Mouse (Mus musculus) forebrain, embryonic 15.5 days (tissue): ENCODE results near the gene Gm13694. TPM values are rescaled to one million over a fixed set of nuclear protein-coding genes. Genes with fewer than 3 reads are reported as not detected.
"Not testable (repeated sequence)": the region's sequence is repeated elsewhere in the genome, so short reads cannot be mapped to it uniquely, and the experiment has no call there.

Experiments used
- ATAC-seq: fragments of 200-750 bp; cut with Nextera tagmentation; replicated peaks from 2 replicates; pipeline ENCODE4 v1.8.0; 2017; ENCODE audit warnings: mild to moderate bottlenecking, moderate TSS enrichment, moderate library complexity
- H3K27ac ChIP-seq: fragments of 300-500 bp; sonication (generic); replicated peaks from 2 replicates; pipeline ENCODE4 v1.5.1; 2015; ENCODE audit warnings: mild to moderate bottlenecking, inconsistent platforms
- H3K27me3 ChIP-seq: fragments of 300-500 bp; sonication (generic); 2 replicates; pipeline ENCODE4 v1.6.1; 2015; ENCODE audit warnings: inconsistent platforms
- H3K36me3 ChIP-seq: fragments of 300-500 bp; sonication (generic); 2 replicates; pipeline ENCODE4 v1.6.1; 2015; ENCODE audit warnings: mild to moderate bottlenecking, inconsistent platforms
- H3K4me1 ChIP-seq: fragments of 300-500 bp; sonication (generic); 2 replicates; pipeline ENCODE4 v1.6.1; 2015; ENCODE audit warnings: inconsistent platforms
- H3K4me2 ChIP-seq: fragments of 300-500 bp; sonication (generic); replicated peaks from 2 replicates; pipeline ENCODE4 v1.6.1; 2015; ENCODE audit warnings: mild to moderate bottlenecking, inconsistent platforms
- H3K4me3 ChIP-seq: fragments of 300-500 bp; sonication (generic); 2 replicates; pipeline ENCODE4 v1.5.1; 2015; ENCODE audit warnings: mild to moderate bottlenecking, inconsistent platforms
- H3K9ac ChIP-seq: fragments of 300-500 bp; sonication (generic); replicated peaks from 2 replicates; pipeline ENCODE4 v1.6.1; 2015; ENCODE audit warnings: mild to moderate bottlenecking, inconsistent platforms
- H3K9me3 ChIP-seq: fragments of 300-500 bp; sonication (generic); 2 replicates; pipeline ENCODE4 v1.6.1; 2016; ENCODE audit warnings: inconsistent platforms
- WGBS: fragments of 180-500 bp; shearing (Covaris S2); methylation state at CpG from one replicate; pipeline ENCODE4 v1.1.7; 2015; ENCODE audit warnings: mixed read lengths; 5-methylcytosine and 5-hydroxymethylcytosine counted together
- polyA plus RNA-seq: library from polyadenylated mRNA; unstranded; fragments of >200 nt; fragmentation: Nextera tagmentation; extraction: Ambion mirVana; gene quantifications from 2 replicates; pipeline ENCODE4 v1.2.1, GENCODE M21; 2015

Gm13694 gene
- polyA plus RNA-seq, 1 experiment from 2014 or later: not detected

- H3K9ac ChIP-seq, ATAC-seq, H3K4me1 ChIP-seq, H3K9me3 ChIP-seq, H3K4me2 ChIP-seq, H3K27me3 ChIP-seq, H3K4me3 ChIP-seq, H3K27ac ChIP-seq, H3K36me3 ChIP-seq: not testable (repeated sequence)
- WGBS: 93% methylated on average over 3 of the region's 3 CpGs
Measured at GRCm38 (mm10) chr2:83994526-83994925, 15.8 kb downstream of the Gm13694 start.

DNA sequence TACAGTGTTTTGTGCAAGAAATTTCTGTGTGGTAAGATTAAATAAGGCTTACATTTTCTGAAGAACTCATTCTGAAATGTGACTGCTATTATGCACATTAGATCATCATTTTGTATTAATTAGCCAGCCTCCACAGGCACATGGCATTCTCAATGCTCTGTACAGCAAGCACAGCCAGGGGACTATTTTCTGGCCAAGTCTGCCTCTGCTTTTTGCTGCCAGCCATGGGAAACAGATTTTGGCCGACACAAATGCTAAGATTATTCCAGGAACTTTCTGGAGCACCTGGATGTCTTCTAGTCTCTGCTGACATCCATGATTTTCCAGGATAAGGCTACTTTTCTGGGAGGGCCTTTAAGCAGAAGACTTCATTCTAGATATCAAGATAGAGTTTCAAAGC lies 30.2 kb downstream of the Gm13694 start:
- no peak overlapping the region for H3K27ac ChIP-seq
- no peak overlapping the region for H3K4me2 ChIP-seq
- WGBS: 25% methylated on average over 1 of the region's 1 CpGs
- no peak overlapping the region for H3K4me3 ChIP-seq
- H3K36me3 ChIP-seq: no peaks in the 10 kb centered on the region
- peaks cover 7% of the 10 kb centered on the region; the same call in 1 of the 2 replicates for H3K4me1 ChIP-seq
- H3K27me3 ChIP-seq: no peaks in the 10 kb centered on the region
- peak; percentile 75; the same call in 1 of the 2 replicates for ATAC-seq
- no peaks in the 10 kb centered on the region for H3K9me3 ChIP-seq
- no peak overlapping the region for H3K9ac ChIP-seq

- H3K4me2 ChIP-seq: no peak overlapping the region
- WGBS: 86% methylated on average over 3 of the region's 3 CpGs
Measured at GRCm38 (mm10) chr2:84009818-84010217, 31.1 kb downstream of the Gm13694 start.

GRCm38 (mm10) chr2:84014572-84014971 lies 35.8 kb downstream of the Gm13694 start:
- no peak overlapping the region for H3K27ac ChIP-seq
- H3K36me3 ChIP-seq: no peaks in the 10 kb centered on the region
- ATAC-seq: no peak
- H3K4me3 ChIP-seq: no peak overlapping the region
- no peaks in the 10 kb centered on the region for H3K4me1 ChIP-seq
- 79% methylated on average over 6 of the region's 6 CpGs for WGBS
- no peaks in the 10 kb centered on the region for H3K9me3 ChIP-seq
- no peak overlapping the region for H3K9ac ChIP-seq
- H3K4me2 ChIP-seq: no peak overlapping the region
- no peaks in the 10 kb centered on the region for H3K27me3 ChIP-seq

More at GRCm38 (mm10) chr2:84009818-84010217, 31.1 kb downstream of the Gm13694 start:
- Histone ChIP-seq H3K36me3 (no peaks in the 10 kb centered on the region), H3K27ac (no peak overlapping the region), H3K9me3 (no peaks in the 10 kb centered on the region), H3K9ac (no peak overlapping the region), H3K4me3 (no peak overlapping the region), H3K4me1 (peaks cover 7% of the 10 kb centered on the region; the same call in 1 of the 2 replicates), H3K27me3 (no peaks in the 10 kb centered on the region)
- no peak for ATAC-seq

GRCm38 (mm10) chr2:84016291-84016690 lies 37.6 kb downstream of the Gm13694 start:
- not testable (repeated sequence) for H3K4me3 ChIP-seq, H3K4me2 ChIP-seq, H3K9ac ChIP-seq, H3K4me1 ChIP-seq, H3K36me3 ChIP-seq, ATAC-seq, H3K27ac ChIP-seq, H3K27me3 ChIP-seq, H3K9me3 ChIP-seq
- WGBS: 82% methylated on average over 5 of the region's 5 CpGs

- no peaks in the 10 kb centered on the region for H3K27me3 ChIP-seq
- 80% methylated on average over 3 of the region's 3 CpGs for WGBS
- no peak overlapping the region for H3K4me3 ChIP-seq
- H3K9ac ChIP-seq: no peak overlapping the region
- no peaks in the 10 kb centered on the region for H3K36me3 ChIP-seq
- ATAC-seq: no peak
- no peak overlapping the region for H3K4me2 ChIP-seq
- no peaks in the 10 kb centered on the region for H3K9me3 ChIP-seq
- no peak overlapping the region for H3K27ac ChIP-seq
- no peaks in the 10 kb centered on the region for H3K4me1 ChIP-seq
Measured at GRCm38 (mm10) chr2:84018330-84018729, 39.6 kb downstream of the Gm13694 start.

- H3K27ac ChIP-seq: no peak overlapping the region
- no peak overlapping the region for H3K4me3 ChIP-seq
- 81% methylated on average over 8 of the region's 8 CpGs for WGBS
- no peaks in the 10 kb centered on the region for H3K36me3 ChIP-seq
- no peaks in the 10 kb centered on the region for H3K4me1 ChIP-seq
- no peak overlapping the region for H3K4me2 ChIP-seq
- no peaks in the 10 kb centered on the region for H3K9me3 ChIP-seq
- H3K27me3 ChIP-seq: no peaks in the 10 kb centered on the region
- ATAC-seq: no peak
- H3K9ac ChIP-seq: no peak overlapping the region
Measured at GRCm38 (mm10) chr2:84019519-84020305, 41.0 kb downstream of the Gm13694 start.

DNA sequence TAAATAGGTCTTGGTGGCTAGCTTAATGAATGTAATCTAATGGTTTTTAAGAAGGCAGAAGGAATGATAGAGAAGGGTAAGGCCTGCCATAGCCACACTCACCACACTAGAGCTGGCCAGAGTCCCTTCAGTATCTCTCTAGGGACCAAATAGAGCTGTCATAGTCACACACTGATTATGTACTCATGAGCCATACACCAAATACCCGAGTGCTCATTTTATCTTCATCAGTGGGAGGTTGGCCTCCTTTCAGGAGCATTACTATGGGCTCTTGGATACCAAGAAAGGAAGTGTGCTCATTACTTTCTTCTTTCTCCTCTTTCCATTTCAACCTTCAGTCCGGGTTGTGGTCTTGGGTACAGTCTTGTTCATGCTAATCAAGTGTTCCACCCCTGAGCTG lies 43.2 kb downstream of the Gm13694 start:
- no peaks in the 10 kb centered on the region for H3K36me3 ChIP-seq
- no peaks in the 10 kb centered on the region for H3K27me3 ChIP-seq
- no peak overlapping the region for H3K4me3 ChIP-seq
- no peak overlapping the region for H3K4me2 ChIP-seq
- H3K9ac ChIP-seq: no peak overlapping the region
- peaks cover 4% of the 10 kb centered on the region; the same call in 1 of the 2 replicates for H3K4me1 ChIP-seq
- no peak for ATAC-seq
- no peak overlapping the region for H3K27ac ChIP-seq
- 86% methylated on average over 2 of the region's 2 CpGs for WGBS
- H3K9me3 ChIP-seq: no peaks in the 10 kb centered on the region

GRCm38 (mm10) chr2:84022905-84023304 lies 44.2 kb downstream of the Gm13694 start:
- no peak overlapping the region for H3K4me2 ChIP-seq
- peaks cover 4% of the 10 kb centered on the region; the same call in 1 of the 2 replicates for H3K4me1 ChIP-seq
- no peaks in the 10 kb centered on the region for H3K36me3 ChIP-seq
- WGBS: 89% methylated on average over 2 of the region's 2 CpGs
- ATAC-seq: no peak
- H3K27ac ChIP-seq: no peak overlapping the region
- no peaks in the 10 kb centered on the region for H3K9me3 ChIP-seq
- H3K4me3 ChIP-seq: no peak overlapping the region
- no peaks in the 10 kb centered on the region for H3K27me3 ChIP-seq
- H3K9ac ChIP-seq: no peak overlapping the region

- H3K27ac ChIP-seq: no peak overlapping the region
- 82% methylated on average over 2 of the region's 2 CpGs for WGBS
Measured at GRCm38 (mm10) chr2:84023319-84023718, 44.6 kb downstream of the Gm13694 start.

GRCm38 (mm10) chr2:84025217-84025616 lies 46.5 kb downstream of the Gm13694 start:
- 8% methylated on average over 4 of the region's 4 CpGs for WGBS

More at GRCm38 (mm10) chr2:84023319-84023718, 44.6 kb downstream of the Gm13694 start:
- H3K4me2 ChIP-seq: no peak overlapping the region
- H3K9ac ChIP-seq: no peak overlapping the region
- no peak overlapping the region for H3K4me3 ChIP-seq
- no peak for ATAC-seq
- no peaks in the 10 kb centered on the region for H3K36me3 ChIP-seq
- H3K9me3 ChIP-seq: no peaks in the 10 kb centered on the region
- H3K4me1 ChIP-seq: peaks cover 4% of the 10 kb centered on the region; the same call in 1 of the 2 replicates
- H3K27me3 ChIP-seq: no peaks in the 10 kb centered on the region

More at GRCm38 (mm10) chr2:84025217-84025616, 46.5 kb downstream of the Gm13694 start:
- Histone ChIP-seq H3K36me3 (no peaks in the 10 kb centered on the region), H3K9ac (no peak overlapping the region), H3K27me3 (no peaks in the 10 kb centered on the region), H3K4me3 (no peak overlapping the region), H3K27ac (no peak overlapping the region), H3K9me3 (no peaks in the 10 kb centered on the region), H3K4me2 (no peak overlapping the region), H3K4me1 (peaks cover 4% of the 10 kb centered on the region; the same call in 1 of the 2 replicates)
- 0 out of 2 replicates have a peak, but pooled peaks have one; percentile 19 for ATAC-seq
